Mouse (Mus musculus) megakaryocyte-erythroid progenitor cell, adult 5-6 weeks (primary cell): ENCODE results near the gene Endou. TPM values are rescaled to one million over a fixed set of nuclear protein-coding genes. Genes with fewer than 3 reads are reported as not detected.
A peak's percentile ranks its signal among the peaks of the same experiment; 100 is the strongest.

Source experiments
- ATAC-seq: replicated peaks from 2 replicates; pipeline ENCODE4 v1.8.0; 2016; ENCODE audit warnings: mild to moderate bottlenecking, inconsistent platforms; ENCODE audit not compliant: severe bottlenecking, poor library complexity, low FRiP score, low TSS enrichment
- total RNA-seq, 2 experiments: library from RNA; stranded (forward) in 1 of 2; stranded (reverse) in 1 of 2; fragments of 200-1000, 215-1000 nt in 1 of 2; fragments of >200 nt in 1 of 2; fragmentation: Nextera tagmentation in 1 of 2; gene quantifications; 2 replicates each; pipeline ENCODE4 v1.2.3; 2014 to 2017

Gene Endou
- total RNA-seq, 2 experiments from 2014 or later, result 0.87 TPM; not detected in 1

- no peak for ATAC-seq
Measured at GRCm38 (mm10) chr15:97664981-97665668, 66.0 kb downstream of the Endou start.

GRCm38 (mm10) chr15:97663750-97664406, 67.3 kb downstream of the Endou start:
- peak; percentile 81 for ATAC-seq

Other genes starting within 250 kb of the Endou start
- 28.7 and 37.9 TPM in 2 replicates for gene Rpap3, start 25.5 kb downstream of the Endou start, total RNA-seq (2014; fragmentation: Nextera tagmentation)
- gene Rpap3, start 25.5 kb downstream of the Endou start, total RNA-seq (2017), result 43.5 and 48.6 TPM in 2 replicates
- 12.0 and 13.1 TPM in 2 replicates for gene Rapgef3, start 36.6 kb upstream of the Endou start, total RNA-seq (2014; fragmentation: Nextera tagmentation)
- gene Rapgef3, start 36.6 kb upstream of the Endou start, total RNA-seq (2017), result 6.8 and 8.2 TPM in 2 replicates
- gene Slc48a1, start 47.2 kb upstream of the Endou start, total RNA-seq (2014; fragmentation: Nextera tagmentation), result 91.5 and 112 TPM in 2 replicates
- gene Slc48a1, start 47.2 kb upstream of the Endou start, total RNA-seq (2017), result 53.7 and 72.6 TPM in 2 replicates
- 129 and 194 TPM in 2 replicates for gene Hdac7, start 113.2 kb upstream of the Endou start, total RNA-seq (2014; fragmentation: Nextera tagmentation)
- gene Hdac7, start 113.2 kb upstream of the Endou start, total RNA-seq (2017), result 24.8 and 35.6 TPM in 2 replicates
- 1.5 TPM in 1 of 2 replicates, not detected in the other for gene Vdr, start 179.3 kb upstream of the Endou start, total RNA-seq (2014; fragmentation: Nextera tagmentation)
- 0.85 and 0.88 TPM in 2 replicates for gene Vdr, start 179.3 kb upstream of the Endou start, total RNA-seq (2017)
- 20.9 and 35.9 TPM in 2 replicates for gene Tmem106c, start 232.9 kb upstream of the Endou start, total RNA-seq (2014; fragmentation: Nextera tagmentation)
- 13.1 and 18.7 TPM in 2 replicates for gene Tmem106c, start 232.9 kb upstream of the Endou start, total RNA-seq (2017)